Mouse (Mus musculus): ENCODE results near the gene Hist1h1a. TPM values are rescaled to one million over a fixed set of nuclear protein-coding genes. Genes with fewer than 3 reads are reported as not detected.
"Not testable (repeated sequence)": the region's sequence is repeated elsewhere in the genome, so short reads cannot be mapped to it uniquely, and the experiment has no call there.

Gene Hist1h1a
- polyA plus RNA-seq, 2 experiments, result 3.6 to 5.4 TPM

DNA sequence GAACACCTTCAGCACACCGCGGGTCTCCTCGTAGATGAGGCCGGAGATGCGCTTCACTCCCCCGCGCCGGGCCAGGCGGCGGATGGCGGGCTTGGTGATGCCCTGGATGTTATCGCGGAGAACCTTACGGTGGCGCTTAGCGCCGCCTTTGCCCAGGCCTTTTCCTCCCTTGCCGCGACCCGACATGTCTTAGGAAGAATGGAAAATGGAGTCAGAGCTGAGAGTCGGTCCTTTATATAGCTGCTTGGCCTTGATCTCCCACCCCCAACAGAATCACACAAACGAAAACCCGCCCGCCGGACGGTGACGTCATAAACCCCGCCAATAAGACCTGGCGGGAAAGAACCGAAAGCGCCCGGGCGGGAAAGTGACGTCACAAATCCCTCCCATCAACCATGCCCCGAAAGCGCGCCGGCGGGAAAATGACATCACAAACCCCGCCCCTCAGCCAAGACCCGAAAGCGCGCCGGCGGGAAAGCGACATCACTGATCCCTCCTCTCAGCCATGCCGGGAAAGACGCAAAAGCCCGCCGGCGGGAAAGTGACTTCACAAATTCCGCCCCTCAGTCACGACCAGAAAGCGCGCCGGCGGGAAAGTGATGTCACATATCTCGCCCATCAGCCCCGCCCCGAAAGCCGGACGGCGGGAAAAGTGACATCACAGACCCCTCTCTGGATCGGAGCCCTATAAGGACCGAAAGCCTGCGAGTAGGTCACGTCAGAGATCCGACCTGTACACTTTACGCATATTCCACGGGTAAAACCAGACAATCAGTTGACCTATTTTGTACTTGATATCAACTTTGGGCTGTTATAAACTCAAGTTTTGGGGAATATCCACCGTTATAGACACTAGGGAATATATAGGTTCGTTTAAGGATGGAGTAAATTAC, 2.2 kb upstream of the Hist1h1a start, which contains the start of gene Hist1h4a:
Gene Hist1h4a, minus strand, starts transcription at position 259 of the 893 bp plus-strand sequence.
- peak within 1 kb of the TSS; percentile 64 for H3K9ac ChIP-seq (ENCODE audit: low read depth, low read length, severe bottlenecking)
- peaks cover 24% of the 10 kb centered on the region for H3K4me1 ChIP-seq (ENCODE audit: control insufficient read depth, insufficient read depth, low read length)
- ATAC-seq (ENCODE audit: low FRiP score, low read depth) (peak; percentile 78), DNase-seq (ENCODE audit: low spot score) (peak; percentile 99)
- no peaks in the 10 kb centered on the region for H3K9me3 ChIP-seq (ENCODE audit: control insufficient read depth, low read length)
- H3K27ac ChIP-seq (replicated peaks; ENCODE audit: low read depth, low read length), result peak within 1 kb of the TSS; percentile 94
- H3K4me2 ChIP-seq (replicated peaks; ENCODE audit: low read depth, low read length, severe bottlenecking), result peak within 1 kb of the TSS; percentile 85
- whole genome bisulfite sequencing, result under 1% methylated on average over 54 of the region's 72 CpGs
- peak within 1 kb of the TSS; percentile 52 for H3K4me3 ChIP-seq (replicated peaks; ENCODE audit: low read length)
- no peaks in the 10 kb centered on the region for H3K27me3 ChIP-seq (ENCODE audit: control insufficient read depth, insufficient read depth, low read length)
- H3K36me3 ChIP-seq (ENCODE audit: control insufficient read depth, insufficient read depth, low read length), result no peaks in the 10 kb centered on the region
- peak; percentile 98; the same call in 1 of the 2 replicates for TF ChIP-seq POLR2A (IDR thresholded peaks at IDR 0.05; ENCODE audit: borderline replicate concordance, extremely low read depth, insufficient read depth, insufficient read length)

GRCm38 (mm10) chr13:23761871-23762821, 1.3 kb upstream of the Hist1h1a start, which contains the start of gene Hist1h3a:
TSS of gene Hist1h3a (minus strand) at chr13:23762386.
- not testable (repeated sequence) for H3K27me3 ChIP-seq (ENCODE audit: control insufficient read depth, insufficient read depth, low read length); H3K36me3 ChIP-seq (ENCODE audit: control insufficient read depth, insufficient read depth, low read length); H3K9me3 ChIP-seq (ENCODE audit: control insufficient read depth, low read length)
- DNase-seq (ENCODE audit: low spot score) (peak; percentile 96), ATAC-seq (ENCODE audit: low FRiP score, low read depth) (peak; percentile 78)
- Histone ChIP-seq H3K9ac (ENCODE audit: low read depth, low read length, severe bottlenecking) (peak within 1 kb of the TSS; percentile 64), H3K4me1 (ENCODE audit: control insufficient read depth, insufficient read depth, low read length) (peaks cover 24% of the 10 kb centered on the region), H3K4me2 (replicated peaks; ENCODE audit: low read depth, low read length, severe bottlenecking) (peak within 1 kb of the TSS; percentile 85), H3K27ac (replicated peaks; ENCODE audit: low read depth, low read length) (peak within 1 kb of the TSS; percentile 94), H3K4me3 (replicated peaks; ENCODE audit: low read length) (peak within 1 kb of the TSS; percentile 52)
- TF ChIP-seq POLR2A (IDR thresholded peaks at IDR 0.05; ENCODE audit: borderline replicate concordance, extremely low read depth, insufficient read depth, insufficient read length), result peak; percentile 89; the same call in 1 of the 2 replicates
- WGBS, result under 1% methylated on average over 25 of the region's 52 CpGs

DNA sequence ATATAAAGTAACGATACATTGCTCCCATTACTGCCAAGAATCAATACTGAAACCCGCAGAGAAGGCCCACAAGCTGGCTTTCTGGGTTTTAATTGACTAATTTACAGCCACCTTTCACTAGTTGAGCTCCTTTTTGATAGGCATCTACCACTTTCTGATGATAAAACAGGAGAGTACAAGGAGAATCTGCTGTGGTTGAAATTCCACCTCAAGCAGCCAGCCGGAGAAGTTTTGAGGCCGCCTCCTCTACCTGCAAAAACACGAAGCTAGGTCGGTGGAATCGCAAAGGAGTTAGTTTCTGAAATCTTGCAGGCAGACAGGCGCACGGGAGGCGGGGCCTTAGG, 252 bp upstream of the Hist1h1a start:
- ATAC-seq (ENCODE audit: low FRiP score, low read depth), result no peak

DNA sequence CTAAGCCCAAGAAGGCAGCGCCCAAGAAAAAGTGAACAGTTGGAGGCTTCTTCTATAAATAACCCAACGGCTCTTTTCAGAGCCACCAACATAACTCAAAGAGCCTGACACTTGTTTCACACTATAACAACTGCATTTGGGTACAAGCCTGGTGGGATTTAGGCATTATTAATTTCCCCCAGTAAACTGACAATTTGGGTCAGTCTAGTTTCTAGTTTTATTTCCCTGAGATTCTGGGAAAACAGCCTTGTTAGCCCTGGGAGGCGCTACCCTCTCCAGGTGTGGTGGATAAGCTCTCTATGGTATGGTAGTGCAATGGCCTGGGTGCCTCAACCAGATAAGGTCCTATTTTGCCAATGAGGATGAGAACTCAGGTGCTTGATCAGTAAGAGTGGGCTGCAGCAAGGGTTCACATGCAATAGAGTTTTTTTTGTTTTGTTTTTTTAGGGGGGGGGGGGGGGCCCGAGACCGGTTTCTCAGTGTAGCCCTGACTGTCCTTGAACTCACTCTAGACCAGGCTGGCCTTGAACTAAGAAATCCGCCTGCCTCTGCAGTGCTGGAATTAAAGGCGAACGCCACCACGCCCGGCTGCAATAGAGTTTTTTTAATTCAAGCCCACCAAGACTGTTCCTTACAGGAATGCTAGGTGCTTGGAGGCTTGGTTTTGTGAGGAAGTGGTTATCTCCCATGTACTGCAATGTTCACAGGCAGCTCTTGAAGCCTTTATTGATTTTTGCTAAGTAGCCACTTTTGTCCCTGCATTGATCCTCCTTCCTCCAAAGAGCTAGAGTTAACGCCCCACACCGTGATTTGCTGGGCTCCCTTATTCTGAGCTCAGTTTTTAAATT, 1.1 kb downstream of the Hist1h1a start:
- H3K36me3 ChIP-seq (ENCODE audit: control insufficient read depth, insufficient read depth, low read length), result no peaks in the 10 kb centered on the region
- H3K4me3 ChIP-seq (replicated peaks; ENCODE audit: low read length), result peak overlapping the region; percentile 52
- no peaks in the 10 kb centered on the region for H3K27me3 ChIP-seq (ENCODE audit: control insufficient read depth, insufficient read depth, low read length)
- peak overlapping the region; percentile 94 for H3K27ac ChIP-seq (replicated peaks; ENCODE audit: low read depth, low read length)
- H3K4me2 ChIP-seq (replicated peaks; ENCODE audit: low read depth, low read length, severe bottlenecking), result peak overlapping the region; percentile 85
- H3K9ac ChIP-seq (ENCODE audit: low read depth, low read length, severe bottlenecking), result peak overlapping the region; percentile 75
- H3K4me1 ChIP-seq (ENCODE audit: control insufficient read depth, insufficient read depth, low read length), result peaks cover 20% of the 10 kb centered on the region
- no peak for DNase-seq (ENCODE audit: low spot score)
- TF ChIP-seq POLR2A (IDR thresholded peaks at IDR 0.05; ENCODE audit: borderline replicate concordance, extremely low read depth, insufficient read depth, insufficient read length), result no peak
- H3K9me3 ChIP-seq (ENCODE audit: control insufficient read depth, low read length), result no peaks in the 10 kb centered on the region
- ATAC-seq (ENCODE audit: low FRiP score, low read depth), result no peak
- 34% methylated on average over 12 of the region's 12 CpGs for WGBS

More for the DNA sequence above, 252 bp upstream of the Hist1h1a start:
- Histone ChIP-seq H3K9ac (ENCODE audit: low read depth, low read length, severe bottlenecking) (peak overlapping the region; percentile 44), H3K27ac (replicated peaks; ENCODE audit: low read depth, low read length) (peak overlapping the region; percentile 94), H3K27me3 (ENCODE audit: control insufficient read depth, insufficient read depth, low read length) (no peaks in the 10 kb centered on the region), H3K9me3 (ENCODE audit: control insufficient read depth, low read length) (no peaks in the 10 kb centered on the region), H3K36me3 (ENCODE audit: control insufficient read depth, insufficient read depth, low read length) (no peaks in the 10 kb centered on the region), H3K4me1 (ENCODE audit: control insufficient read depth, insufficient read depth, low read length) (peaks cover 20% of the 10 kb centered on the region), H3K4me2 (replicated peaks; ENCODE audit: low read depth, low read length, severe bottlenecking) (peak overlapping the region; percentile 85), H3K4me3 (replicated peaks; ENCODE audit: low read length) (peak overlapping the region; percentile 52)
- WGBS, result under 1% methylated on average over 10 of the region's 10 CpGs
- TF ChIP-seq POLR2A (IDR thresholded peaks at IDR 0.05; ENCODE audit: borderline replicate concordance, extremely low read depth, insufficient read depth, insufficient read length), result no peak
- DNase-seq (ENCODE audit: low spot score), result no peak

All from limb, embryonic 14.5 days (tissue).